Mouse (Mus musculus) retina, embryonic 14.5 days (tissue): ENCODE data around the gene Dnajb5.
"Not testable (repeated sequence)": the region's sequence is repeated elsewhere in the genome, so short reads cannot be mapped to it uniquely, and the experiment has no call there.

ENCODE experiments used
- DNase-seq: peaks from one replicate; pipeline ENCODE4 v3.0.0-alpha.2; 2015; ENCODE audit warnings: low spot score

Dnajb5 gene

GRCm38 (mm10) chr4:42972952-42973351, 23.3 kb downstream of the Dnajb5 start:
- no peak for DNase-seq

GRCm38 (mm10) chr4:42973868-42974267, 24.3 kb downstream of the Dnajb5 start:
- DNase-seq: no peak

- DNase-seq: no peak
Measured at GRCm38 (mm10) chr4:42978062-42978461, 28.4 kb downstream of the Dnajb5 start.

- not testable (repeated sequence) for DNase-seq
Measured at GRCm38 (mm10) chr4:42980467-42980866, 30.9 kb downstream of the Dnajb5 start.

- no peak for DNase-seq
Measured at GRCm38 (mm10) chr4:42988296-42988695, 38.7 kb downstream of the Dnajb5 start.

- no peak for DNase-seq
Measured at GRCm38 (mm10) chr4:42998022-42998421, 48.4 kb downstream of the Dnajb5 start.

GRCm38 (mm10) chr4:42999451-43000140, 50.0 kb downstream of the Dnajb5 start:
- DNase-seq: peak; percentile 78

- peak; percentile 99 for DNase-seq
Measured at GRCm38 (mm10) chr4:43000141-43000986, 50.8 kb downstream of the Dnajb5 start, which contains the start of gene Vcp. Gene Vcp (minus strand): TSS chr4:43000507.

- DNase-seq: no peak
Measured at GRCm38 (mm10) chr4:43001272-43001671, 51.7 kb downstream of the Dnajb5 start.

GRCm38 (mm10) chr4:43002756-43003439, 53.3 kb downstream of the Dnajb5 start:
- no peak for DNase-seq

GRCm38 (mm10) chr4:43004951-43005350, 55.3 kb downstream of the Dnajb5 start:
- no peak for DNase-seq

- peak; percentile 74 for DNase-seq
Measured at GRCm38 (mm10) chr4:43005765-43006164, 56.2 kb downstream of the Dnajb5 start.
